Mouse (Mus musculus) left cerebral cortex, adult 9 months (tissue): ENCODE measurements around the gene Ggta1.

Source experiments
- DNase-seq, 2 experiments: peaks; one replicate each; pipeline ENCODE4 v3.0.0; 2022; ENCODE audit warnings: low spot score in 2 of 2

The Ggta1 gene

GRCm38 (mm10) chr2:35491151-35491550 lies 28.1 kb upstream of the Ggta1 start:
- no peak for DNase-seq

GRCm38 (mm10) chr2:35490458-35491111 lies 27.6 kb upstream of the Ggta1 start:
- DNase-seq, result no peak

- no peak for DNase-seq
Observed at GRCm38 (mm10) chr2:35487700-35488099, 24.7 kb upstream of the Ggta1 start.

GRCm38 (mm10) chr2:35486981-35487655 lies 24.1 kb upstream of the Ggta1 start:
- DNase-seq, result no peak

GRCm38 (mm10) chr2:35484102-35484501 lies 21.1 kb upstream of the Ggta1 start:
- DNase-seq, result no peak

GRCm38 (mm10) chr2:35483402-35483801 lies 20.4 kb upstream of the Ggta1 start:
- no peak for DNase-seq

- DNase-seq, result no peak
Observed at GRCm38 (mm10) chr2:35481322-35481990, 18.4 kb upstream of the Ggta1 start.

GRCm38 (mm10) chr2:35480073-35480472 lies 17.0 kb upstream of the Ggta1 start:
- no peak for DNase-seq

- no peak for DNase-seq
Observed at GRCm38 (mm10) chr2:35478812-35479122, 15.7 kb upstream of the Ggta1 start.

GRCm38 (mm10) chr2:35477999-35478811 lies 15.2 kb upstream of the Ggta1 start:
- DNase-seq, result no peak

GRCm38 (mm10) chr2:35477321-35477720 lies 14.3 kb upstream of the Ggta1 start:
- peak in 1 of 2 experiments; percentile 44 for DNase-seq

GRCm38 (mm10) chr2:35474916-35475315 lies 11.9 kb upstream of the Ggta1 start:
- DNase-seq, result no peak

- DNase-seq, result no peak
Observed at GRCm38 (mm10) chr2:35469266-35469665, 6.2 kb upstream of the Ggta1 start.

- DNase-seq, result no peak
Observed at GRCm38 (mm10) chr2:35468276-35468675, 5.2 kb upstream of the Ggta1 start.

GRCm38 (mm10) chr2:35467855-35468254 lies 4.8 kb upstream of the Ggta1 start:
- DNase-seq, result no peak

- DNase-seq, result no peak
Observed at GRCm38 (mm10) chr2:35465677-35466076, 2.6 kb upstream of the Ggta1 start.

- DNase-seq, result no peak
Observed at GRCm38 (mm10) chr2:35464548-35464947, 1.5 kb upstream of the Ggta1 start.

GRCm38 (mm10) chr2:35464089-35464534 lies 1.1 kb upstream of the Ggta1 start:
- DNase-seq, result no peak

- peak in 1 of 2 experiments; percentile 29 for DNase-seq
Observed at GRCm38 (mm10) chr2:35463372-35464088, 499 bp upstream of the Ggta1 start.

GRCm38 (mm10) chr2:35461971-35462787 lies 852 bp downstream of the Ggta1 start:
- DNase-seq, result no peak
